Mouse (Mus musculus): Measurements from ENCODE around the gene Hpgd. TPM values are rescaled to one million over a fixed set of nuclear protein-coding genes. Genes with fewer than 3 reads are reported as not detected.

Hpgd gene
- total RNA-seq, 2 experiments from 2014 or later: 1.9 to 2.5 TPM

- no peak for DNase-seq
- intact Hi-C loops (cut with DNase I): no loop called here
Measured at GRCm38 (mm10) chr8:56315189-56315588, 20.8 kb downstream of the Hpgd start.

- intact Hi-C loops (cut with DNase I): no loop called here
- DNase-seq: no peak
Measured at GRCm38 (mm10) chr8:56323276-56323675, 28.9 kb downstream of the Hpgd start.

- DNase-seq: no peak
- intact Hi-C loops (cut with DNase I): no loop called here
Measured at GRCm38 (mm10) chr8:56327709-56328108, 33.3 kb downstream of the Hpgd start.

- DNase-seq: no peak
- intact Hi-C loops (cut with DNase I): no loop called here
Measured at GRCm38 (mm10) chr8:56328130-56328542, 33.8 kb downstream of the Hpgd start.

GRCm38 (mm10) chr8:56335390-56336000, 41.1 kb downstream of the Hpgd start:
- no peak for DNase-seq
- intact Hi-C loops (cut with DNase I): no loop called here

GRCm38 (mm10) chr8:56336771-56337170, 42.4 kb downstream of the Hpgd start:
- DNase-seq: no peak
- intact Hi-C loops (cut with DNase I): no loop called here

GRCm38 (mm10) chr8:56343505-56343904, 49.1 kb downstream of the Hpgd start:
- intact Hi-C loops (cut with DNase I): no loop called here
- no peak for DNase-seq

GRCm38 (mm10) chr8:56343940-56344339, 49.6 kb downstream of the Hpgd start:
- no peak for DNase-seq
- intact Hi-C loops (cut with DNase I): no loop called here

- intact Hi-C loops (cut with DNase I): no loop called here
- DNase-seq: no peak
Measured at GRCm38 (mm10) chr8:56344359-56344758, 50.0 kb downstream of the Hpgd start.

- no peak for DNase-seq
- intact Hi-C loops (cut with DNase I): no loop called here
Measured at GRCm38 (mm10) chr8:56345641-56346420, 51.4 kb downstream of the Hpgd start.

GRCm38 (mm10) chr8:56363180-56363579, 68.8 kb downstream of the Hpgd start:
- intact Hi-C loops (cut with DNase I): no loop called here
- DNase-seq: no peak
